Mouse (Mus musculus): ENCODE measurements around the gene Zfp383. TPM values are rescaled to one million over a fixed set of nuclear protein-coding genes. Genes with fewer than 3 reads are reported as not detected.
"Not testable (repeated sequence)": the region's sequence is repeated elsewhere in the genome, so short reads cannot be mapped to it uniquely, and the experiment has no call there.

Zfp383 gene
- 4.8 and 4.9 TPM in 2 replicates for polyA plus RNA-seq (2016; fragmentation: Nextera tagmentation; extraction: Ambion mirVana)

DNA sequence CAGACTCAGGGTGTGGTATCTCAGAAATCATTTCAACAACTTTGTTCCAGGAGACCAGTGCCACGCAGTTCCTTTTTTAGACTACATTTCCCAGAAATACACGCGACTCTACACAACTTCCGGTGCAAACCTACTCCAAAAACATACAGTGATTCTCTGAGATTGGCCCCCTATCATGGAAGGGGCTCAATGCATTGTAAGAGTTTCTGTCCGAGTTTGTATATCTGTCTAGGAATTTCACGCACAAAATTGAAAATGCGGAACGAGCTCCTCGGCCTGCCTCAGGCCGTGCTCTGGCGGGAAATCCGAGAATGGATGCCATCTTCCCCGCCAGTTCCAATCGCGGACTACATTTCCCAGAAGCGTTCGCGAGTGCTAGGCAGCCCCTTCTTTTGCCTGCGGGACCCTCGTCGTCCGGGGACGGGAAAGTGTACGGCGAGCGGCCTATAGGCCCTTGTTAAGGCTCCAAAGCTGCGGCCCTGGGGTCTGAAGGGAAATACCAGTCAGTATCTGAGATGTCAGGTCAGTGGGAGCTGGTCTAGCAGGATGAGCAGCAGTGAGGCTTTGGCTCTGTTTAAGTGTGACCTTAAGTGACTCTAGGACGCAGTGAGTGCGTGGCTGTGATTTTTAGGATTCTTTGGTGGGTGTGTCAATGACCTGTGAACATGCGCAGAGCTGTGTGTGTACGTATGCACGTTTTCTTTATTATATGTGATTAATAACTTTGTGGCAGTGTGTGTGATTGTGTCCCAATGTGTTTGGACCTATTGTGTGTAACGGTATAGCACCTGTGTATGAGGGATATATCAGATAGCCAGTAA, at the start of gene Zfp383:
TSS of gene Zfp383 (plus strand) at position 94 of the 821 bp plus-strand sequence.
- under 1% methylated on average over 33 of the region's 33 CpGs for WGBS

DNA sequence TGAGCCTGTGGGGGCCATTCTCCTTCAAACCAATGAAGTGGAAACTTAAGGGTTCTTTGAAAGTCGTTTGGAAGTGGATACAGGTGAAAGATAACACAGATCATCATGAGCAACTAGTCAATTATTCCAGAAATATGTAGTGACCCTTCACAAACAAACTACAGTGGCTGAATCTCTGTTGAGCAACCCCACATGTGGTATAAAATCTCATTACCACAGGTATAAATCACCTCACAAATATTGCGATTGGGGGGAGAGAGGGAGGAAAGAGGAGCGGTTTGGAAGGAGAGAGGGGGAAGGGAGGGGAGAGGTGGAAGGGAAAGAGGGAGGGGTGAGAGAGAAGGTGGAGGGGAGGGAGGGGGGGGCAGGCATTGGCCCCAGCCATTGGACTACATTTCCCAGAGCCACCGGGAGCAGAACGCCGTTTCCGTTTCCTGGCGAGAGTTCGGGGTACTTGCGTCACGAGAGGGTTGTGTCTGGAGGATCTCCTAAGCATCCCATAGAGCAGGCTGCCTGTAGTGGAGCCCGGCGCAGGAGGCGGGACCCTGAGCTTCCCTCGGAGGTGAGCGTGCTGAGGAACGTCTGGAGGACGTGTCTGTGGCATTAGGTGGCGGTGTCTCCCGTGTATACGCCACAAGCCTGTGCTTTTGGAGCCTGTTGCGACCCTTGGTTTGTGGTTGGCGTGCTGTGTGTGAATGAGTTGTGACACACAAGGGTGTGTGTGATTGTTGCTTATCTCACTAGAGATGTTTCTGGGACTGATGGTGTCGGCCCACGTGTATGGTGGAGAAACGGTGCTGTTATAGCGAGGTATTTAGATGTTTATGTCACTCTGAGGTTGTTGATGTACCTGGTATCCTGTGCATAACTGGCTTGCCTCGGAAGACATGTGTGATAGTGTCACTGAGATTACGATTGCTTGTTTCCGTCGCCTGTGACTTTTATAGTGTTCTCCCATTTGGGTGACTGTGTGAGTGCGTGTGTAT, 48.2 kb upstream of the Zfp383 start, which contains the start of gene Zfp420:
TSS of gene Zfp420 (plus strand) at position 448 of the 986 bp plus-strand sequence.
- peak within 1 kb of the TSS; percentile 81 for H3K27ac ChIP-seq
- WGBS: 8% methylated on average over 32 of the region's 32 CpGs
- H3K36me3 ChIP-seq: peaks cover 9% of the 10 kb centered on the region
- peak within 1 kb of the TSS; percentile 74 for H3K4me3 ChIP-seq
- H3K9me3 ChIP-seq: 0 out of 2 replicates have a peak, but pooled peaks cover under 1% of the 10 kb centered on the region
- DNase-seq (ENCODE audit: low spot score): peak; percentile 87
- H3K4me1 ChIP-seq (replicated peaks): peaks cover 9% of the 10 kb centered on the region
- no peaks in the 10 kb centered on the region for H3K27me3 ChIP-seq (ENCODE audit: insufficient read depth, poor library complexity, severe bottlenecking)

More for the DNA sequence above, at the start of gene Zfp383:
- no peaks in the 10 kb centered on the region for H3K9me3 ChIP-seq
- peaks cover 39% of the 10 kb centered on the region for H3K36me3 ChIP-seq
- peak within 1 kb of the TSS; percentile 96 for H3K27ac ChIP-seq
- peaks cover 21% of the 10 kb centered on the region for H3K4me1 ChIP-seq (replicated peaks)
- H3K27me3 ChIP-seq (ENCODE audit: insufficient read depth, poor library complexity, severe bottlenecking): no peaks in the 10 kb centered on the region
- peak; percentile 90 for DNase-seq (ENCODE audit: low spot score)
- peak within 1 kb of the TSS; percentile 68 for H3K4me3 ChIP-seq

DNA sequence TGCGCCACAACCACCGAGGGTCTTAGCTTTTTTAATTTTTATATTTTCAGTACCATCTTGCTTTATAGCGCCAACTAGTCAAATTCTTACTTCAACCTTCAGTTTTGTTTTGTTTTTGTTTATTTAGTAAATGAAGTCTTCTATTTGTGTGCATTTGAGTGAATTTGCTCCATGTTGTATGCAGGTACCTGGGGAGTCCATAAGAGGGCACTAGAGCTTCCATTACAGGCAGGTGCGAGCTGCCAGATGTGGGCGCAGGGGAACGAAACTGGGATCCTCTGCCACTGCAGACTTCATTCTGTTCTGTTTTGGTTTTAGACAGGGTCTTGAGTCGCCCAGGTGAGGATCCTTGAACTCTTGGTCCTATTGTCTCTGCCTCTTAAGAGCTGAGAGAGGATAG, 46.4 kb upstream of the Zfp383 start:
- 88% methylated on average over 7 of the region's 7 CpGs for whole genome bisulfite sequencing
- no peak for DNase-seq (ENCODE audit: low spot score)
- peaks cover 10% of the 10 kb centered on the region for H3K36me3 ChIP-seq

GRCm38 (mm10) chr7:29874256-29874655, 33.8 kb upstream of the Zfp383 start:
- no peak for DNase-seq (ENCODE audit: low spot score)
- peaks cover 59% of the 10 kb centered on the region for H3K9me3 ChIP-seq
- H3K27me3 ChIP-seq (ENCODE audit: insufficient read depth, poor library complexity, severe bottlenecking): no peaks in the 10 kb centered on the region
- H3K27ac ChIP-seq: no peak overlapping the region
- H3K4me1 ChIP-seq (replicated peaks): no peaks in the 10 kb centered on the region
- WGBS: 93% methylated on average over 10 of the region's 10 CpGs
- H3K4me3 ChIP-seq: no peak overlapping the region
- H3K36me3 ChIP-seq: peaks cover 71% of the 10 kb centered on the region

More for the DNA sequence above, 46.4 kb upstream of the Zfp383 start:
- Histone ChIP-seq H3K27ac (no peak overlapping the region), H3K27me3 (ENCODE audit: insufficient read depth, poor library complexity, severe bottlenecking) (no peaks in the 10 kb centered on the region), H3K4me1 (replicated peaks) (peaks cover 9% of the 10 kb centered on the region), H3K4me3 (no peak overlapping the region), H3K9me3 (0 out of 2 replicates have a peak, but pooled peaks cover 4% of the 10 kb centered on the region)

GRCm38 (mm10) chr7:29877561-29877960, 30.5 kb upstream of the Zfp383 start:
- WGBS: 92% methylated on average over 9 of the region's 9 CpGs
- H3K27me3 ChIP-seq (ENCODE audit: insufficient read depth, poor library complexity, severe bottlenecking); H3K4me1 ChIP-seq (replicated peaks); H3K27ac ChIP-seq; H3K4me3 ChIP-seq; DNase-seq (ENCODE audit: low spot score): not testable (repeated sequence)
- H3K36me3 ChIP-seq: peaks cover 66% of the 10 kb centered on the region
- H3K9me3 ChIP-seq: peaks cover 45% of the 10 kb centered on the region

DNA sequence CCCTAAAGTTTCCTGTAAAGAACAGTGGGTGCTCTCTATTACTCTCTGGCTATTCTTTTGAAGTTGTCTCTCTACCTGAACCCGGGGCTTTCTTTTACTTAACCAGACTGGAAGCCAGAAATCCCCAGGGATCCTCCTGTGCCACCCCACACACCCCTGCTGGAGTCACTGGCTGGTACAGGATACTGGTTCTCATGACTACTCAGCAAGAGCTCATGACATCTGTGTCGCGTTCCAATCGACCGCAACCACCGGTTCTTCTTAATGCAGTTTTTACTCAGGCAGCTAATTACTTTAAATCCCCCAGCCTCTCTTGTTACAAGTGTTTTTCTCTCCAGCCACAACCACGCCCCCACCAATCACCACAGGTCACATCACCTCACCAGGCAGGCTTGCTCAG, 28.0 kb upstream of the Zfp383 start:
- DNase-seq (ENCODE audit: low spot score): no peak
- WGBS: 78% methylated on average over 7 of the region's 7 CpGs
- Histone ChIP-seq H3K9me3 (peaks cover 46% of the 10 kb centered on the region), H3K4me1 (replicated peaks) (no peaks in the 10 kb centered on the region), H3K36me3 (peaks cover 42% of the 10 kb centered on the region), H3K4me3 (no peak overlapping the region), H3K27ac (no peak overlapping the region), H3K27me3 (ENCODE audit: insufficient read depth, poor library complexity, severe bottlenecking) (no peaks in the 10 kb centered on the region)

DNA sequence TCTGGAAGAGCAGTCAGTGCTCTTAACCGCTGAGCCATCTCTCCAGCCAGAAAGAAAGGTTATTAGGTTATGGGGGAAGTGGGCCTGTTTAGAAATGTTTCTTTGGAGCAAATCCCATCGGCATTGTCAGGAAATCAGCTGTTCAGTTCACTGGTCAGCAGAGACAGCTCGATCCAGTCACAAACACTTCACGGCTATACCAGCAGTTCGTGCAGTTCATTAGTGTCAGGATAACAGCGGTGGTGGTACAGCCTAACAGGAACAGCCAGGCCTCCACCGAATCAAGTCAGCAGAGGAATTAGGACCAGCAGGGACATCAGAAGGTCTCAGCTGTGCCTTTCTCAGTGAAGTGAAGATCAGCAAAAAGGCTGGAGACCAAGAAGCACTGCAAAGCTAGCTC, 27.1 kb upstream of the Zfp383 start:
- Histone ChIP-seq H3K4me3 (no peak overlapping the region), H3K4me1 (replicated peaks) (no peaks in the 10 kb centered on the region), H3K9me3 (peaks cover 46% of the 10 kb centered on the region), H3K27ac (no peak overlapping the region), H3K27me3 (ENCODE audit: insufficient read depth, poor library complexity, severe bottlenecking) (no peaks in the 10 kb centered on the region), H3K36me3 (peaks cover 33% of the 10 kb centered on the region)
- DNase-seq (ENCODE audit: low spot score): no peak
- 91% methylated on average over 7 of the region's 7 CpGs for WGBS

GRCm38 (mm10) chr7:29890501-29890900, 17.5 kb upstream of the Zfp383 start:
- Histone ChIP-seq H3K27me3 (ENCODE audit: insufficient read depth, poor library complexity, severe bottlenecking) (no peaks in the 10 kb centered on the region), H3K4me1 (replicated peaks) (no peaks in the 10 kb centered on the region), H3K27ac (no peak overlapping the region), H3K4me3 (no peak overlapping the region), H3K36me3 (peaks cover 55% of the 10 kb centered on the region), H3K9me3 (peaks cover 74% of the 10 kb centered on the region)
- 95% methylated on average over 7 of the region's 7 CpGs for WGBS
- DNase-seq (ENCODE audit: low spot score): no peak

- 96% methylated on average over 4 of the region's 4 CpGs for WGBS
- no peaks in the 10 kb centered on the region for H3K27me3 ChIP-seq (ENCODE audit: insufficient read depth, poor library complexity, severe bottlenecking)
- H3K9me3 ChIP-seq: peaks cover 61% of the 10 kb centered on the region
- no peaks in the 10 kb centered on the region for H3K4me1 ChIP-seq (replicated peaks)
- peaks cover 76% of the 10 kb centered on the region for H3K36me3 ChIP-seq
- H3K4me3 ChIP-seq: no peak overlapping the region
- DNase-seq (ENCODE audit: low spot score): no peak
- H3K27ac ChIP-seq: no peak overlapping the region
Measured at GRCm38 (mm10) chr7:29892756-29893155, 15.3 kb upstream of the Zfp383 start.

DNA sequence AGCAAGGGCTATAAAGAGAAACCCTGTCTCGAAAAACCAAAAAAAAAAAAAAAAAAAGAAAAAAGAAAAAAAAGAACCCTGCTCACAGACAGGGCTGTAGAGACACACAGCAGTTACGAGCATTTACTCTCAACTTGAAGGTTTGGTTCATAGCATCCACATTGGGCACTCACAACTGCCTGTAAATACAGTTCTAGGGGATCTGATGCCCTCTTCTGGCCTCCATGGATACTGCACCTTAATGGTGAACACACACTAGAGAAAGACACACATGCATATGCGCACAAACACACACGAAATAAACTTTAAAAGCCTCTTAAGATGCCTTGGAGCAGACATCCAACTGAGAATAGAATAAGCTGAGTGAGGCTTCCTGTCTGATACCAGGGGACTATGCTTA, 9.7 kb upstream of the Zfp383 start:
- Histone ChIP-seq H3K27ac (no peak overlapping the region), H3K4me1 (replicated peaks) (no peaks in the 10 kb centered on the region), H3K4me3 (no peak overlapping the region), H3K27me3 (ENCODE audit: insufficient read depth, poor library complexity, severe bottlenecking) (no peaks in the 10 kb centered on the region), H3K9me3 (peaks cover 42% of the 10 kb centered on the region), H3K36me3 (peaks cover 96% of the 10 kb centered on the region)
- DNase-seq (ENCODE audit: low spot score): no peak
- whole genome bisulfite sequencing: 89% methylated on average over 4 of the region's 4 CpGs

DNA sequence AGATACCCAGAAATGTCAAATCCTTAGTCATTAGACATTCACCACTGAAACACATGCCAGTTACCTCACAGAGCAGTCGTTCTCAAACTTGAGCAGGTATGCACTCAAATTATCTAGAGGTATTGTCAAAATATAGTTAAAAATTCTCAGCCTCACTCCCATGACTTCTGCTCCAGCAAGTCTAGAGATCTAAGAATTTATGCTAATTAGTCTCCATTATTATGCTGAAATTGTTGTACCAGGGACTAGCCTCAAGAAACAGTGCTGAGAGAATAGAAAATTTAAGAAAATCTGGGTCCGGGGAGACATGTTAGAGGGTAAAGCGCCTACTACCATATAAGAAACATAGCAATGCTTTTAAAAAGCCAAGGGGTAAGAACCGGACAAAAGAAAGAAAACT, 3.9 kb upstream of the Zfp383 start:
- Histone ChIP-seq H3K36me3 (peaks cover 45% of the 10 kb centered on the region), H3K27me3 (ENCODE audit: insufficient read depth, poor library complexity, severe bottlenecking) (no peaks in the 10 kb centered on the region), H3K27ac (no peak overlapping the region), H3K4me3 (no peak overlapping the region), H3K9me3 (peaks cover 2% of the 10 kb centered on the region; the same call in 1 of the 2 replicates), H3K4me1 (replicated peaks) (peaks cover 7% of the 10 kb centered on the region)
- DNase-seq (ENCODE audit: low spot score): no peak
- 94% methylated on average over 4 of the region's 4 CpGs for WGBS

GRCm38 (mm10) chr7:29905966-29906681, 1.9 kb upstream of the Zfp383 start, which contains the start of gene Zfp27:
Gene Zfp27 (minus strand): TSS chr7:29906572.
- Histone ChIP-seq H3K4me3 (peak within 1 kb of the TSS; percentile 67), H3K27ac (peak within 1 kb of the TSS; percentile 96), H3K36me3 (peaks cover 36% of the 10 kb centered on the region), H3K4me1 (replicated peaks) (peaks cover 21% of the 10 kb centered on the region), H3K27me3 (ENCODE audit: insufficient read depth, poor library complexity, severe bottlenecking) (no peaks in the 10 kb centered on the region), H3K9me3 (no peaks in the 10 kb centered on the region)
- under 1% methylated on average over 22 of the region's 22 CpGs for WGBS
- DNase-seq (ENCODE audit: low spot score): peak; percentile 87

Measured in hindbrain, embryonic 10.5 days (tissue).